Mouse (Mus musculus): ENCODE measurements around the gene Crmp1. TPM values are rescaled to one million over a fixed set of nuclear protein-coding genes. Genes with fewer than 3 reads are reported as not detected.
A peak's percentile ranks its signal among the peaks of the same experiment; 100 is the strongest.

The Crmp1 gene
- polyA plus RNA-seq, 1 experiment from 2014 or later: 750 TPM

- Histone ChIP-seq H3K36me3 (peaks cover 41% of the 10 kb centered on the region), H3K4me3 (no peak overlapping the region), H3K9ac (no peak overlapping the region), H3K4me1 (replicated peaks) (no peaks in the 10 kb centered on the region), H3K27me3 (no peaks in the 10 kb centered on the region), H3K4me2 (no peak overlapping the region), H3K9me3 (peaks cover 12% of the 10 kb centered on the region; the same call in 1 of the 2 replicates), H3K27ac (no peak overlapping the region)
- ATAC-seq (ENCODE audit: low FRiP score): no peak
- WGBS: 77% methylated on average over 3 of the region's 3 CpGs
These were observed 78.4 kb downstream of the Crmp1 start for GRCm38 (mm10) chr5:37320174-37320573.

- 92% methylated on average over 4 of the region's 4 CpGs for WGBS
These were observed 79.0 kb downstream of the Crmp1 start for GRCm38 (mm10) chr5:37320761-37321160.

GRCm38 (mm10) chr5:37326675-37327074 lies 84.9 kb downstream of the Crmp1 start:
- ATAC-seq (ENCODE audit: low FRiP score): no peak
- 88% methylated on average over 6 of the region's 6 CpGs for WGBS
- Histone ChIP-seq H3K4me3 (no peak overlapping the region), H3K4me2 (no peak overlapping the region), H3K27ac (no peak overlapping the region), H3K4me1 (replicated peaks) (no peaks in the 10 kb centered on the region), H3K27me3 (no peaks in the 10 kb centered on the region), H3K9ac (no peak overlapping the region), H3K36me3 (peaks cover 29% of the 10 kb centered on the region), H3K9me3 (no peaks in the 10 kb centered on the region)

More at GRCm38 (mm10) chr5:37320761-37321160, 79.0 kb downstream of the Crmp1 start:
- Histone ChIP-seq H3K9ac (no peak overlapping the region), H3K36me3 (peaks cover 41% of the 10 kb centered on the region), H3K9me3 (peaks cover 6% of the 10 kb centered on the region; the same call in 1 of the 2 replicates), H3K4me3 (no peak overlapping the region), H3K27me3 (no peaks in the 10 kb centered on the region), H3K4me2 (no peak overlapping the region), H3K27ac (no peak overlapping the region), H3K4me1 (replicated peaks) (no peaks in the 10 kb centered on the region)
- ATAC-seq (ENCODE audit: low FRiP score): no peak

DNA sequence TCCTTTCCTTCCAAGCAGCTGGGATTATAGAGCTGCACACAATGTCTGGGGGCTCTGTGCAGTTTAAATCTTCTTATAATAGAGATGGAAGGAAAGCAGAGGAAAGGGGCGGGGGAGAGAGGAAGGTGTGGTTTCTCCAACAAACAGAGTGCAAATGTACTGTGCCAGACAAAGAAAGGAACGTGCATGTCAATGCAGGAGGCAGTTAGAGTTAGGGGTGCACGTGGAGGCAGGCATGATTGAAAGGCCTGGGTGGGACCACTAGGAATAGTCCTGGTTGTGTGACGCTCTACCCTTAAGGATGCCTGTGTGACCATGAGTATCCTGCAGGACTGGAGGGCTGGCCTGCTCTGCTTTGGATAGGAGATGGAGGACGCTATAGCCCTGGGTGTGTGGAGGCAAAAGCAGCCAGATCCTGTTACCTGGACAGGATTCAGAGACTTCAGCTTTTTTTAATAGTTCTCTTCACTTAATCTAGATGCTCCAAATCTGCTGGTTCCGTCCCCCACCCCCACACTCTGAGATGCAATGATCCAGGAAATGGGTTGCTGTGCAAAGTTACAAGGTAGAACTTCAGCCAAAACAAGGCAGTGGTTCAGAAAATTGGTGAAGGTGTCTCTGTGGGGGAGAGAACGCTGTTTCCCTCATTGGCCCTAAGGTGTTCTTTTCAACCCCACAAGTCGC lies 88.9 kb downstream of the Crmp1 start:
- Histone ChIP-seq H3K36me3 (peaks cover 11% of the 10 kb centered on the region), H3K9me3 (no peaks in the 10 kb centered on the region), H3K4me3 (no peak overlapping the region), H3K4me1 (replicated peaks) (peaks cover under 1% of the 10 kb centered on the region; the same call in 1 of the 2 replicates), H3K27ac (no peak overlapping the region), H3K4me2 (no peak overlapping the region), H3K9ac (no peak overlapping the region), H3K27me3 (no peaks in the 10 kb centered on the region)
- 86% methylated on average over 8 of the region's 8 CpGs for WGBS
- no peak for ATAC-seq (ENCODE audit: low FRiP score)

DNA sequence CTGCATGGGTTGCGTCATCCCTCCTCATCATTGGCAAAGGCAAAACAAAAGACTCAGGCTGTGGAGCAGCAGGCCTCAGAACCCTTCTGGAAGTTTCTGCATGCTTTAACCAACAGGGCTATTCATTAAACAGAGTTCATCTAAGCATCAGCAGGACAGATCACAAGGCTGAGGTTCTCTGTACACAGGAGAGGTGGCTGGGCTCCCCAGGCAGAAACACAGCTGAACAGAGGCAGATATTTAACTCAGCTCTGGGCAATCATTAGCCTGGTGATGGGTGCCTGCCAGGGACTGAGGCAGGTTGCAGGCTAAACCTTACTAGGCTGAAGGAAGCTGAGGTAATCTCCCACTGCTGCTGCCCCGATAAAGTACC lies 89.4 kb downstream of the Crmp1 start:
- peaks cover 6% of the 10 kb centered on the region for H3K4me1 ChIP-seq (replicated peaks)
- ATAC-seq (ENCODE audit: low FRiP score): no peak
- H3K4me2 ChIP-seq: no peak overlapping the region
- no peaks in the 10 kb centered on the region for H3K9me3 ChIP-seq
- WGBS: 91% methylated on average over 2 of the region's 2 CpGs
- H3K36me3 ChIP-seq: peaks cover 5% of the 10 kb centered on the region; the same call in 1 of the 2 replicates
- no peak overlapping the region for H3K27ac ChIP-seq
- no peak overlapping the region for H3K4me3 ChIP-seq
- H3K27me3 ChIP-seq: peaks cover 5% of the 10 kb centered on the region; the same call in 1 of the 2 replicates
- no peak overlapping the region for H3K9ac ChIP-seq

DNA sequence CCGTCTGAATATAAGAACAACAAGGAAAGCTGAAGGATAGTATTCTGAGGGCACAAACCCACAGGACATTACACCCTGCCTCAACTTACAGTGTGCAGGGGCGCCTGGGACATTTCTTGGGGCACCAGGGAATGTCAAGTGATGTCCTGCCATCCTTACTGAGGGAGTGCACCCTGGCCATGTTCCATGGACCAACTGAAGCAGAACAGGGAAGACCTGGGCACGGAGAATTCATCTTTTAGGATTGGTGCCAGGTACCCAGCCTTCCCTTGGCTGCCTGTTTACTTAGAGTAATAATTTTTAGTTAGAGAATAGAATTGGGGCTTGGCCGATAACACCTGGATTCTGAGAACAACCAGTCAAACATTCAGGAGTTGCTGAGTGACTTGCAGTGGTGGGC lies 90.3 kb downstream of the Crmp1 start:
- no peak for ATAC-seq (ENCODE audit: low FRiP score)
- peaks cover 7% of the 10 kb centered on the region for H3K27me3 ChIP-seq
- no peak overlapping the region for H3K9ac ChIP-seq
- no peaks in the 10 kb centered on the region for H3K9me3 ChIP-seq
- peaks cover 16% of the 10 kb centered on the region for H3K4me1 ChIP-seq (replicated peaks)
- H3K4me3 ChIP-seq: no peak overlapping the region
- H3K27ac ChIP-seq: no peak overlapping the region
- no peaks in the 10 kb centered on the region for H3K36me3 ChIP-seq
- WGBS: 82% methylated on average over 4 of the region's 4 CpGs
- no peak overlapping the region for H3K4me2 ChIP-seq

DNA sequence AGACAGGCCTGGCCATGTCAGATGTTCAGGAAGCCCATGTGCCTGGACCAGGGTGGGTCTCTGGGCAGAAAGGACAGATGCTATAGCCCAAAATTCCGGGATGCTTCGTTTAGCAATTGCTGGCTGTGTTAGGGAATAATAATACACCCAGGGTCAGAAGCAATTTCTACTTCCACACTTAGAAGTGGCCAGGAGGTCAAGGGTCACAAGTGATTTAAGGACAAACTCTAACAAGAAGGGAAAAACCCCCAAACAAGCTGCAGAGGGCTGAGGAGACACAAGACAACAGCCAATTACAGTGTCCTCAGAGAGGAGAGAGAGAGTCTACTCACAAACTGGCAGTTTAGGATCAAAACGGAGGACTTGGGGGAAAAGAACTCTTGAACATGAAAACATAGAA lies 93.3 kb downstream of the Crmp1 start:
- H3K4me2 ChIP-seq: no peak overlapping the region
- 70% methylated on average over 3 of the region's 3 CpGs for WGBS
- ATAC-seq (ENCODE audit: low FRiP score): no peak
- H3K4me1 ChIP-seq (replicated peaks): peaks cover 36% of the 10 kb centered on the region
- H3K27me3 ChIP-seq: peaks cover 28% of the 10 kb centered on the region
- H3K9me3 ChIP-seq: no peaks in the 10 kb centered on the region
- H3K4me3 ChIP-seq: no peak overlapping the region
- H3K27ac ChIP-seq: no peak overlapping the region
- no peaks in the 10 kb centered on the region for H3K36me3 ChIP-seq
- H3K9ac ChIP-seq: no peak overlapping the region

DNA sequence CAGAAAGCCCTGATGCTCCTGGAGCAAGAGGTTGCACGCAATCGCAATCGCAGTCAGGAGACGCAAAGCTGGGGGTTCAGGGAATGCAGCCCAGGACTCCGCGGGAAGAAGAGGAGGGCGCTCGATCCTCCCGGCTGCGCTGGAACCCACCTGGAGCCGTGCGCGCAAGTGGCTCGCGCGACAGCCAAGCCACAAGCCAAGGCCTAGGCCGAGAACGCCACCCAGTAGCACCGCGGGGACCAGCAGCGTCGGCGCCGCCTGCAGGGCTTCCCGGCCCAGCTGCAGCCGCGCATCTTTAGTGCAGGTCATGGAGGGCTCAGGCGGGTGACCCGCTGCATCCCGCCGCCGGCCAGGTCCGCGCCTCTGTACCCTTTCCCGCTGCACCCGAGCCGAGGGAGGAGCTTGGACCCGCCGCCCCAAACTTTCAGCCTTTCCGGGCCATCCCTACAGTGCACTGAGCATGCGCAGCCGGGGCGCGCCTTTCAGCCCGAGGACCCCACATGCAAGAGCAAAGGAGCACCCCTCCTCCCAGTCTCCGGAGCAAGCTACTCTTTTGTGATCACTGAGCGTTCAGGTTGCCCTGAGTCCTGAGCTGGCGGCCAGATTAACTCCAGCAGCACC lies 94.9 kb downstream of the Crmp1 start, which contains the start of gene Evc:
Evc (minus strand) TSS at position 410 of the 621 bp plus-strand sequence.
- WGBS: under 1% methylated on average over 48 of the region's 48 CpGs
- peak within 1 kb of the TSS; percentile 68 for H3K4me3 ChIP-seq
- peak within 1 kb of the TSS; percentile 99 for H3K4me2 ChIP-seq
- no peaks in the 10 kb centered on the region for H3K36me3 ChIP-seq
- H3K9ac ChIP-seq: peak within 1 kb of the TSS; percentile 78
- peaks cover 36% of the 10 kb centered on the region for H3K4me1 ChIP-seq (replicated peaks)
- ATAC-seq (ENCODE audit: low FRiP score): peak; percentile 63
- H3K9me3 ChIP-seq: no peaks in the 10 kb centered on the region
- no peak within 1 kb of the TSS for H3K27ac ChIP-seq
- peaks cover 28% of the 10 kb centered on the region for H3K27me3 ChIP-seq

GRCm38 (mm10) chr5:37337696-37338095 lies 96.0 kb downstream of the Crmp1 start:
- Histone ChIP-seq H3K4me3 (peak overlapping the region; percentile 51), H3K27ac (no peak overlapping the region), H3K36me3 (no peaks in the 10 kb centered on the region), H3K27me3 (peaks cover 28% of the 10 kb centered on the region), H3K9me3 (no peaks in the 10 kb centered on the region), H3K4me1 (replicated peaks) (peaks cover 36% of the 10 kb centered on the region), H3K9ac (peak overlapping the region; percentile 71; the same call in 1 of the 2 replicates), H3K4me2 (peak overlapping the region; percentile 82)
- WGBS: 76% methylated on average over 3 of the region's 3 CpGs
- peak; percentile 30; the same call in 1 of the 2 replicates for ATAC-seq (ENCODE audit: low FRiP score)

GRCm38 (mm10) chr5:37338288-37338687 lies 96.5 kb downstream of the Crmp1 start, which contains the start of gene Evc2:
Gene Evc2, plus strand, starts transcription at chr5:37338499.
- 0% methylated on average over 27 of the region's 27 CpGs for WGBS

More at GRCm38 (mm10) chr5:37338288-37338687, 96.5 kb downstream of the Crmp1 start, which contains the start of gene Evc2:
- Histone ChIP-seq H3K9me3 (no peaks in the 10 kb centered on the region), H3K4me1 (replicated peaks) (peaks cover 36% of the 10 kb centered on the region), H3K27me3 (peaks cover 28% of the 10 kb centered on the region), H3K36me3 (no peaks in the 10 kb centered on the region), H3K4me2 (peak within 1 kb of the TSS; percentile 99), H3K27ac (no peak within 1 kb of the TSS), H3K4me3 (peak within 1 kb of the TSS; percentile 51), H3K9ac (peak within 1 kb of the TSS; percentile 71)
- peak; percentile 54 for ATAC-seq (ENCODE audit: low FRiP score)
